Mouse (Mus musculus): ENCODE measurements around the gene Lyzl4. TPM values are rescaled to one million over a fixed set of nuclear protein-coding genes. Genes with fewer than 3 reads are reported as not detected.

Lyzl4 gene
- total RNA-seq (2014; rRNA removed): not detected in 2 replicates
- not detected in 2 replicates for polyA plus RNA-seq (2012; rRNA removed)

GRCm38 (mm10) chr9:121642001-121642400 is at the start of gene Lyzl4:
Gene Lyzl4, minus strand, starts transcription at chr9:121642096.
- Histone ChIP-seq H3K9ac (ENCODE audit: low read depth, low read length) (peak within 1 kb of the TSS; percentile 69), H3K27ac (replicated peaks; ENCODE audit: insufficient read depth, low read depth, low read length) (peak within 1 kb of the TSS; percentile 48; the same call in 1 of the 2 replicates), H3K27me3 (ENCODE audit: control insufficient read depth, insufficient read depth, low read length) (peaks cover 10% of the 10 kb centered on the region), H3K79me2 (ENCODE audit: control insufficient read depth, insufficient read depth, low read length) (no peaks in the 10 kb centered on the region), H3K36me3 (ENCODE audit: control insufficient read depth, insufficient read depth, low read length) (no peaks in the 10 kb centered on the region), H3K4me3 (ENCODE audit: insufficient read depth, low read depth, low read length) (peak within 1 kb of the TSS; percentile 70), H3K4me1 (ENCODE audit: control insufficient read depth, insufficient read depth, low read length) (no peaks in the 10 kb centered on the region)
- DNase-seq (ENCODE audit: extremely low read depth, low read depth, low spot score): peak; percentile 27
- under 1% methylated on average over 26 of the region's 26 CpGs for WGBS
- TF ChIP-seq POLR2A (IDR thresholded peaks at IDR 0.05; ENCODE audit: extremely low read depth, insufficient read depth, low read length) (no peak), CTCF (IDR thresholded peaks at IDR 0.05; ENCODE audit: low read depth, low read length) (peak; percentile 68)

- no peak for DNase-seq (ENCODE audit: extremely low read depth, low read depth, low spot score)
- TF ChIP-seq CTCF (IDR thresholded peaks at IDR 0.05; ENCODE audit: low read depth, low read length) (no peak), POLR2A (IDR thresholded peaks at IDR 0.05; ENCODE audit: extremely low read depth, insufficient read depth, low read length) (no peak)
- 96% methylated on average over 7 of the region's 7 CpGs for WGBS
Observed at GRCm38 (mm10) chr9:121690734-121691133, 48.8 kb upstream of the Lyzl4 start.

GRCm38 (mm10) chr9:121690200-121690651 is 48.3 kb upstream of the Lyzl4 start:
- Histone ChIP-seq H3K4me3 (ENCODE audit: insufficient read depth, low read depth, low read length) (no peak overlapping the region), H3K9ac (ENCODE audit: low read depth, low read length) (no peak overlapping the region), H3K27me3 (ENCODE audit: control insufficient read depth, insufficient read depth, low read length) (no peaks in the 10 kb centered on the region), H3K79me2 (ENCODE audit: control insufficient read depth, insufficient read depth, low read length) (no peaks in the 10 kb centered on the region), H3K36me3 (ENCODE audit: control insufficient read depth, insufficient read depth, low read length) (peaks cover 6% of the 10 kb centered on the region; the same call in 1 of the 2 replicates), H3K4me1 (ENCODE audit: control insufficient read depth, insufficient read depth, low read length) (no peaks in the 10 kb centered on the region), H3K27ac (replicated peaks; ENCODE audit: insufficient read depth, low read depth, low read length) (no peak overlapping the region)
- no peak for DNase-seq (ENCODE audit: extremely low read depth, low read depth, low spot score)
- TF ChIP-seq CTCF (IDR thresholded peaks at IDR 0.05; ENCODE audit: low read depth, low read length) (no peak), POLR2A (IDR thresholded peaks at IDR 0.05; ENCODE audit: extremely low read depth, insufficient read depth, low read length) (no peak)
- WGBS: 95% methylated on average over 15 of the region's 15 CpGs

More at GRCm38 (mm10) chr9:121690734-121691133, 48.8 kb upstream of the Lyzl4 start:
- Histone ChIP-seq H3K36me3 (ENCODE audit: control insufficient read depth, insufficient read depth, low read length) (peaks cover 6% of the 10 kb centered on the region; the same call in 1 of the 2 replicates), H3K27ac (replicated peaks; ENCODE audit: insufficient read depth, low read depth, low read length) (no peak overlapping the region), H3K79me2 (ENCODE audit: control insufficient read depth, insufficient read depth, low read length) (no peaks in the 10 kb centered on the region), H3K4me1 (ENCODE audit: control insufficient read depth, insufficient read depth, low read length) (no peaks in the 10 kb centered on the region), H3K9ac (ENCODE audit: low read depth, low read length) (no peak overlapping the region), H3K4me3 (ENCODE audit: insufficient read depth, low read depth, low read length) (no peak overlapping the region), H3K27me3 (ENCODE audit: control insufficient read depth, insufficient read depth, low read length) (no peaks in the 10 kb centered on the region)

GRCm38 (mm10) chr9:121684702-121685101 is 42.8 kb upstream of the Lyzl4 start:
- TF ChIP-seq POLR2A (IDR thresholded peaks at IDR 0.05; ENCODE audit: extremely low read depth, insufficient read depth, low read length) (no peak), CTCF (IDR thresholded peaks at IDR 0.05; ENCODE audit: low read depth, low read length) (no peak)
- H3K36me3 ChIP-seq (ENCODE audit: control insufficient read depth, insufficient read depth, low read length): peaks cover 6% of the 10 kb centered on the region; the same call in 1 of the 2 replicates

GRCm38 (mm10) chr9:121682037-121682680 is 40.3 kb upstream of the Lyzl4 start:
- H3K9ac ChIP-seq (ENCODE audit: low read depth, low read length): no peak overlapping the region
- WGBS: 90% methylated on average over 18 of the region's 18 CpGs
- H3K4me3 ChIP-seq (ENCODE audit: insufficient read depth, low read depth, low read length): no peak overlapping the region
- H3K27ac ChIP-seq (replicated peaks; ENCODE audit: insufficient read depth, low read depth, low read length): no peak overlapping the region
- peaks cover 2% of the 10 kb centered on the region; the same call in 1 of the 2 replicates for H3K36me3 ChIP-seq (ENCODE audit: control insufficient read depth, insufficient read depth, low read length)
- TF ChIP-seq POLR2A (IDR thresholded peaks at IDR 0.05; ENCODE audit: extremely low read depth, insufficient read depth, low read length) (no peak), CTCF (IDR thresholded peaks at IDR 0.05; ENCODE audit: low read depth, low read length) (no peak)
- H3K4me1 ChIP-seq (ENCODE audit: control insufficient read depth, insufficient read depth, low read length): no peaks in the 10 kb centered on the region
- no peak for DNase-seq (ENCODE audit: extremely low read depth, low read depth, low spot score)
- no peaks in the 10 kb centered on the region for H3K79me2 ChIP-seq (ENCODE audit: control insufficient read depth, insufficient read depth, low read length)
- H3K27me3 ChIP-seq (ENCODE audit: control insufficient read depth, insufficient read depth, low read length): no peaks in the 10 kb centered on the region

More at GRCm38 (mm10) chr9:121684702-121685101, 42.8 kb upstream of the Lyzl4 start:
- no peaks in the 10 kb centered on the region for H3K27me3 ChIP-seq (ENCODE audit: control insufficient read depth, insufficient read depth, low read length)
- H3K79me2 ChIP-seq (ENCODE audit: control insufficient read depth, insufficient read depth, low read length): no peaks in the 10 kb centered on the region
- DNase-seq (ENCODE audit: extremely low read depth, low read depth, low spot score): no peak
- H3K9ac ChIP-seq (ENCODE audit: low read depth, low read length): no peak overlapping the region
- H3K4me3 ChIP-seq (ENCODE audit: insufficient read depth, low read depth, low read length): no peak overlapping the region
- 90% methylated on average over 7 of the region's 7 CpGs for WGBS
- H3K4me1 ChIP-seq (ENCODE audit: control insufficient read depth, insufficient read depth, low read length): no peaks in the 10 kb centered on the region
- no peak overlapping the region for H3K27ac ChIP-seq (replicated peaks; ENCODE audit: insufficient read depth, low read depth, low read length)

GRCm38 (mm10) chr9:121681191-121681590 is 39.3 kb upstream of the Lyzl4 start:
- Histone ChIP-seq H3K4me1 (ENCODE audit: control insufficient read depth, insufficient read depth, low read length) (no peaks in the 10 kb centered on the region; the same call in 1 of the 2 replicates), H3K36me3 (ENCODE audit: control insufficient read depth, insufficient read depth, low read length) (peaks cover 2% of the 10 kb centered on the region; the same call in 1 of the 2 replicates), H3K9ac (ENCODE audit: low read depth, low read length) (no peak overlapping the region), H3K4me3 (ENCODE audit: insufficient read depth, low read depth, low read length) (no peak overlapping the region), H3K79me2 (ENCODE audit: control insufficient read depth, insufficient read depth, low read length) (no peaks in the 10 kb centered on the region), H3K27me3 (ENCODE audit: control insufficient read depth, insufficient read depth, low read length) (no peaks in the 10 kb centered on the region), H3K27ac (replicated peaks; ENCODE audit: insufficient read depth, low read depth, low read length) (no peak overlapping the region)
- DNase-seq (ENCODE audit: extremely low read depth, low read depth, low spot score): no peak
- TF ChIP-seq CTCF (IDR thresholded peaks at IDR 0.05; ENCODE audit: low read depth, low read length) (no peak), POLR2A (IDR thresholded peaks at IDR 0.05; ENCODE audit: extremely low read depth, insufficient read depth, low read length) (no peak)
- WGBS: 78% methylated on average over 8 of the region's 8 CpGs
